Mouse (Mus musculus) MEL (cell line): Measurements from ENCODE around the gene Gfod1.

ENCODE experiments used
- GATA1 ChIP-seq: IDR thresholded peaks from 2 replicates; pipeline ENCODE4 v1.6.1; 2011; ENCODE audit warnings: low read depth, low read length, improper control_type of control experiment
- HCFC1 ChIP-seq: IDR thresholded peaks from 2 replicates; pipeline ENCODE4 v1.6.1; 2012; ENCODE audit warnings: low read depth, mild to moderate bottlenecking, inconsistent platforms, low read length, improper control_type of control experiment, moderate library complexity
- USF1 ChIP-seq: IDR thresholded peaks from 2 replicates; pipeline ENCODE4 v1.6.1; 2014; ENCODE audit warnings: low read depth, mild to moderate bottlenecking, inconsistent platforms, low read length, improper control_type of control experiment, moderate library complexity

- no peak for TF ChIP-seq USF1
- no peak for TF ChIP-seq HCFC1
- TF ChIP-seq GATA1 = no peak
Observed at GRCm38 (mm10) chr13:43267902-43268301, 36.1 kb downstream of the Gfod1 start.
